Mouse (Mus musculus) liver, adult (tissue): ENCODE measurements around the gene Cdh19.

Source experiments
- GATA4 ChIP-seq: IDR thresholded peaks from 2 replicates; pipeline ENCODE4 v1.6.1; 2014; ENCODE audit warnings: mild to moderate bottlenecking, low read length; ENCODE audit not compliant: insufficient replicate concordance

Gene Cdh19

DNA sequence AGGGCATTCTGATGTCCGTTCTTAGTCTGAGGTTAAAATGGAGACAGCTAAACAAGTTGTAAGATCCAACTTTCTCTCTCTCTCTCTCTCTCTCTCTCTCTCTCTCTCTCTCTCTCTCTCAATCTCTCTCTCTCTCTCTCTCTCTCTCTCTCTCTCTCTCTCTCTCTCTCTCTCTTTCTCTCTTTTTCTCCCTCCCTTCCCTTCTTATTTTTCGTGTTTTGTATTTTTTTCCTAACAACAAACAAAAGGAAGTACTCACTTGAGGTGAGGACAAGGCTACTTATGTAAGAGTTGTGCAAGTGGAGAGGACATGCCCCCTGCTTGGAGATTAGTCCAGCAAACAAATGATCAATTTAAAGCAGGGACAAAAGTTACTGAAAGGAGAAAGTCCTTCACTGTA, at the start of gene Cdh19:
TSS of gene Cdh19 (minus strand) at position 101 of the 400 bp plus-strand sequence.
- no peak for TF ChIP-seq GATA4

DNA sequence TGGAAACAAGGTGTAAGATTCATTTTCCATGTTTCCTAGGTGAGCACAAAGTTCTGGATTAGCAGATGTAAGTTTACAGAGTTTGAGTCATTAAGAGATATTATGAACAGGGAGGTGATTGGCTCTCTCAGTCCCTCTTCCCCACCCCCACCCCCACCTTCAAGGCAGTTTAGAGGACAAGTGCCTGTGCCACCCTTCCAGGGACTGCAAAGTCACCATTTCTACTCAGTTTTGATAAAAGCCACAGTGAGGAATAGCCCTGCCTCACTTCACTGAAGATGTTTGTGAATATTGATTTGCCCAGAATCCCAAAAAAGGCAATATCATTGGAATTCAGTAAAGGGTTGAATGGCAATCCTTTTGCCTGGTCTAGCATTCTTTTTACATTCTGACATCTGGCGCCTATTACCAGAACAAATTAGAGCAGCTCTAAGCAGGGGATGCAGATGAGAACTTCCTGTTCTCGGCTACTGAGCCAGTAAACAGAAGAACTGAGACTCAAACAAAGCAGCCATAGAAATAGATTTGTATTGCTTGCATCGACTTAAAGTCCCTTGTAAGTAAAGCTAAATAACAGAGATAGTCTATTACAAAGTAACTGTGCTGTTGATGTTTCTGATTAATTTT, 43.2 kb upstream of the Cdh19 start:
- TF ChIP-seq GATA4: no peak

DNA sequence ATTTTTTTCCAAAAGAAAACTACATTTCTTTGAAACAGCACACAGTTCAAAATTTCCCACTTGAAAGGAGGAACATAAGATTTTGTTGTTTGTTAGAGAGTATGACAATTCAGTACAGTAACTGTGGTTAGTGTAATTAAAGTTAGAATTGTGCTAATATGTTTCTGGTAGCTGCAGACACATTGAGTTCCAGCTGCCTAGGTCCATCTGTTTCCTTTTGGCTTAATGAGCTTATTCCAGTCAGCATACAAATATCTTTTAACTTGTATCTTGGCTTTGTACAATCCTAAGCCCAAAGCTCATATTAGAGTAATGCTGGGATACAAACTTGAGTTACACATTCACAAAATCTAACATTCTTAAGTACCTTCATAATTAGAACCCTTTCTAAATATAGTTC, 40.3 kb upstream of the Cdh19 start:
- TF ChIP-seq GATA4: no peak

- no peak for TF ChIP-seq GATA4
Observed at GRCm38 (mm10) chr1:110989824-110990223, 12.4 kb upstream of the Cdh19 start.

DNA sequence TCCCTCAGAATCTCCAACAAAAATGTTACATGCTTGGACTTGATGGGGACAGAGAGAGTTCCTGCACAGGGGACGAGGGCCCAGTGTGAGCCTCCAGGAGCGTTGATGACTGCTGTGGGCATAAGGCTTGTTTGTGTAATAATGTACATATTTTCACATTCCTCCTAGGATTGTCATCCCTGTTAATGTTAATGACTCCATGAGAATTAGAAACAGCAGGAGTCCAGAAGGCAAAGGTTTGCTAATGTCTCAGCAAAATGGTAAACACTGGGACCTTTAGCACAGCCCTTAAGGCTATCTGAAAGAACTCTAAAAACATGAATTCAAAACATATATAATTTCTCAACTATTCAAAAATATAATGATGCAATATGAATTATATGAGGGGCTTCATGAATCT, 8.2 kb downstream of the Cdh19 start:
- TF ChIP-seq GATA4: no peak

GRCm38 (mm10) chr1:110909752-110910151, 67.6 kb downstream of the Cdh19 start:
- no peak for TF ChIP-seq GATA4

- no peak for TF ChIP-seq GATA4
Observed at GRCm38 (mm10) chr1:110909218-110909617, 68.2 kb downstream of the Cdh19 start.

- TF ChIP-seq GATA4: no peak
Observed at GRCm38 (mm10) chr1:110904266-110904665, 73.1 kb downstream of the Cdh19 start.
